In the genomic region with DNA sequence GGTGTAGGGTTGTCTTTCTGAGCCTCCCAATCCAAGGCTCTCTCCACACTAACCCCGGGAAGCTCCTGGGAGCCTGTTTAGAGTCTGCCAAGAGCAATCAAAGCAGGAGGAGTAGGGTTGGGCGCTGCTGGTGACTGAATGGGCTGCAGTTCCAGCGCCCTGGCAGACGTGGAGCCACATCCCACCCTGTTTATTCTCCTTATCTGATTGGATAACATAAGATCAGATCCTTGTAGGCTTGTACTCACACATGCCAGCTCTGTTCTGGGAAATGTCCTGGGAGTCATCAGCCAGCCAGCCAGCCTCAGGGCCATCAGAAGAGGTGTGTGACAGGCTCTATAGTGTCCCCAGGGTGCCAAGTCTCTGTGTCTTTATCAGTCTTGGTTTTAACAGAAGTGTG, we compare ENCODE assay signal across 26 mouse cellular contexts.
DNase-seq lines count a peak whose midpoint lies in the region; ATAC-seq and TF ChIP-seq lines count a peak whose summit lies in the region.
"Had no signal": no experiment of that assay in that cellular context is flagged by ENCODE, and none has a peak within 500 bp of the region (broad histone marks: within the 10 kb centered on the region; RNA-seq: fewer than 3 reads in every experiment).

No protein-coding gene starts in this region.

- peak; percentile 32; the same call in 1 of the 2 replicates for ATAC-seq in forebrain, postnatal 0 days
- ATAC-seq in forebrain, embryonic 13.5 days = no peak
- ATAC-seq in limb, embryonic 15.5 days (ENCODE audit: insufficient number of reproducible peaks, low FRiP score, low TSS enrichment, low read depth) = 0 out of 2 replicates have a peak, but pooled peaks have one; percentile 48
- ATAC-seq: forebrain, embryonic 14.5 days; hindbrain, embryonic 16.5 days; intestine, embryonic 15.5 days had no signal

- no peaks in the 10 kb centered on the region for H3K4me1 ChIP-seq in forebrain, postnatal 0 days (ENCODE audit: insufficient read depth)
- H3K4me1 ChIP-seq in forebrain, embryonic 13.5 days = no peaks in the 10 kb centered on the region
- 0 out of 2 replicates have a peak, but pooled peaks cover 6% of the 10 kb centered on the region for H3K4me1 ChIP-seq in limb, embryonic 15.5 days
- H3K4me1 ChIP-seq in limb, embryonic 10.5 days = no peaks in the 10 kb centered on the region; the same call in 1 of the 2 replicates
- H3K4me1 ChIP-seq: embryonic facial prominence, embryonic 15.5 days; intestine, embryonic 15.5 days; limb, embryonic 13.5 days; liver, embryonic 13.5 days; megakaryocyte, embryonic 14.5 days; midbrain, embryonic 12.5 days; neural tube, embryonic 12.5 days had no signal

- H3K4me3 ChIP-seq in forebrain, postnatal 0 days (ENCODE audit: low read depth, low read length) = no peak overlapping the region
- H3K4me3 ChIP-seq in forebrain, embryonic 13.5 days = no peak overlapping the region
- no peak overlapping the region for H3K4me3 ChIP-seq in limb, embryonic 15.5 days
- H3K4me3 ChIP-seq in limb, embryonic 10.5 days = no peak overlapping the region
- H3K4me3 ChIP-seq: embryonic facial prominence, embryonic 10.5 days; embryonic facial prominence, embryonic 15.5 days; intestine, embryonic 15.5 days; layer of hippocampus, adult 2 months; left cerebral cortex, adult 2 months; limb, embryonic 13.5 days; liver, embryonic 13.5 days; megakaryocyte, embryonic 14.5 days; midbrain, embryonic 12.5 days; myocyte; neural tube, embryonic 12.5 days had no signal

- H3K36me3 ChIP-seq in forebrain, postnatal 0 days (ENCODE audit: insufficient read depth) = peaks cover 9% of the 10 kb centered on the region
- peaks cover 14% of the 10 kb centered on the region; the same call in 1 of the 2 replicates for H3K36me3 ChIP-seq in forebrain, embryonic 13.5 days (ENCODE audit: poor library complexity, severe bottlenecking)
- H3K36me3 ChIP-seq in limb, embryonic 15.5 days = no peaks in the 10 kb centered on the region
- peaks cover 16% of the 10 kb centered on the region for H3K36me3 ChIP-seq in limb, embryonic 10.5 days
- H3K36me3 ChIP-seq: embryonic facial prominence, embryonic 15.5 days; neural tube, embryonic 12.5 days had no signal

- H3K9me3 ChIP-seq in forebrain, postnatal 0 days (ENCODE audit: low read length) = no peaks in the 10 kb centered on the region
- no peaks in the 10 kb centered on the region for H3K9me3 ChIP-seq in forebrain, embryonic 13.5 days (replicated peaks)
- H3K9me3 ChIP-seq in limb, embryonic 15.5 days = no peaks in the 10 kb centered on the region
- H3K9me3 ChIP-seq in limb, embryonic 10.5 days (replicated peaks) = no peaks in the 10 kb centered on the region
- H3K9me3 ChIP-seq: embryonic facial prominence, embryonic 10.5 days; embryonic facial prominence, embryonic 15.5 days; intestine, embryonic 15.5 days; limb, embryonic 13.5 days; liver, embryonic 13.5 days; megakaryocyte, embryonic 14.5 days; midbrain, embryonic 12.5 days; neural tube, embryonic 12.5 days had no signal

- TF ChIP-seq CTCF in forebrain, postnatal 0 days (IDR thresholded peaks at IDR 0.05; ENCODE audit: low read depth) = no peak

- H3K9ac ChIP-seq in forebrain, postnatal 0 days = no peak overlapping the region
- no peak overlapping the region for H3K9ac ChIP-seq in forebrain, embryonic 13.5 days
- H3K9ac ChIP-seq in limb, embryonic 15.5 days = no peak overlapping the region
- H3K9ac ChIP-seq: embryonic facial prominence, embryonic 15.5 days; intestine, embryonic 15.5 days; limb, embryonic 13.5 days; liver, embryonic 13.5 days; midbrain, embryonic 12.5 days; neural tube, embryonic 12.5 days had no signal

- H3K27me3 ChIP-seq in forebrain, postnatal 0 days (ENCODE audit: insufficient read depth, low read length) = no peaks in the 10 kb centered on the region
- no peaks in the 10 kb centered on the region for H3K27me3 ChIP-seq in forebrain, embryonic 13.5 days
- H3K27me3 ChIP-seq in limb, embryonic 15.5 days = no peaks in the 10 kb centered on the region
- H3K27me3 ChIP-seq in limb, embryonic 10.5 days (ENCODE audit: low read depth, poor library complexity, severe bottlenecking) = no peaks in the 10 kb centered on the region
- H3K27me3 ChIP-seq: embryonic facial prominence, embryonic 15.5 days; intestine, embryonic 15.5 days; limb, embryonic 13.5 days; liver, embryonic 13.5 days; megakaryocyte, embryonic 14.5 days; midbrain, embryonic 12.5 days; neural tube, embryonic 12.5 days had no signal

- H3K4me2 ChIP-seq in forebrain, postnatal 0 days (ENCODE audit: low read depth) = no peak overlapping the region
- no peak overlapping the region for H3K4me2 ChIP-seq in forebrain, embryonic 13.5 days
- no peak overlapping the region for H3K4me2 ChIP-seq in limb, embryonic 15.5 days
- H3K4me2 ChIP-seq: embryonic facial prominence, embryonic 15.5 days; intestine, embryonic 15.5 days; limb, embryonic 13.5 days; liver, embryonic 13.5 days; midbrain, embryonic 12.5 days; neural tube, embryonic 12.5 days had no signal

- no peak for DNase-seq in forebrain, postnatal 0 days
- no peak for DNase-seq in limb, embryonic 10.5 days (ENCODE audit: low spot score)
- DNase-seq in 3134 (ENCODE audit: extremely low read depth, insufficient read length, low spot score) = peak; percentile 5
- DNase-seq in lung, postnatal 10 days = peak; percentile 26
- no peak for DNase-seq in liver
- DNase-seq: adrenal gland, postnatal 36 days; cerebellum, adult 8-10 months; heart, postnatal 4 days; kidney, adult 2 months; kidney, postnatal 36 days; liver, embryonic 13.5 days; thymus, postnatal 4 days had no signal

- H3K27ac ChIP-seq in forebrain, postnatal 0 days (ENCODE audit: low read depth, low read length) = no peak overlapping the region
- no peak overlapping the region for H3K27ac ChIP-seq in forebrain, embryonic 13.5 days
- no peak overlapping the region for H3K27ac ChIP-seq in limb, embryonic 15.5 days
- H3K27ac ChIP-seq in limb, embryonic 10.5 days = no peak overlapping the region
- H3K27ac ChIP-seq: embryonic facial prominence, embryonic 10.5 days; embryonic facial prominence, embryonic 15.5 days; intestine, embryonic 15.5 days; layer of hippocampus, adult 2 months; left cerebral cortex, adult 2 months; limb, embryonic 13.5 days; liver, embryonic 13.5 days; midbrain, embryonic 12.5 days; neural tube, embryonic 12.5 days had no signal

- 62% methylated on average over 4 of the region's 4 CpGs for WGBS in forebrain, postnatal 0 days
- WGBS in forebrain, embryonic 13.5 days = 73% methylated on average over 4 of the region's 4 CpGs
- 38% methylated on average over 4 of the region's 4 CpGs for WGBS in limb, embryonic 15.5 days
- 41% methylated on average over 4 of the region's 4 CpGs for WGBS in limb, embryonic 10.5 days

Comparison
In these comparisons a context has a peak if more than half of its experiments do, and no peak if none do; other contexts are left out.
1. DNase-seq: peak in 3134 (single experiment) and lung, postnatal 10 days (single experiment); none in forebrain, postnatal 0 days (single experiment), limb, embryonic 10.5 days (single experiment) and liver (single experiment).